Mouse (Mus musculus) neural tube, embryonic 13.5 days (tissue): ENCODE measurements around the gene Upp2. TPM values are rescaled to one million over a fixed set of nuclear protein-coding genes. Genes with fewer than 3 reads are reported as not detected.

Source experiments
- ATAC-seq: fragments of 200-750 bp; cut with Nextera tagmentation; 2 replicates; pipeline ENCODE4 v1.8.0; 2017; ENCODE audit warnings: low read depth, mild to moderate bottlenecking, moderate TSS enrichment, moderate library complexity
- H3K27ac ChIP-seq: fragments of 300-500 bp; sonication (generic); replicated peaks from 2 replicates; pipeline ENCODE4 v1.5.1; 2015; ENCODE audit warnings: moderate library complexity, mild to moderate bottlenecking, inconsistent platforms
- H3K27me3 ChIP-seq: fragments of 300-500 bp; sonication (generic); 2 replicates; pipeline ENCODE4 v1.6.1; 2015; ENCODE audit warnings: mild to moderate bottlenecking, inconsistent platforms
- H3K36me3 ChIP-seq: fragments of 300-500 bp; sonication (generic); 2 replicates; pipeline ENCODE4 v1.6.1; 2015; ENCODE audit warnings: mild to moderate bottlenecking, inconsistent platforms
- H3K4me1 ChIP-seq: fragments of 300-500 bp; sonication (generic); replicated peaks from 2 replicates; pipeline ENCODE4 v1.6.1; 2015; ENCODE audit warnings: inconsistent platforms
- H3K4me2 ChIP-seq: fragments of 300-500 bp; sonication (generic); 2 replicates; pipeline ENCODE4 v1.6.1; 2015; ENCODE audit warnings: inconsistent platforms, mild to moderate bottlenecking, moderate library complexity
- H3K4me3 ChIP-seq: fragments of 300-500 bp; sonication (generic); 2 replicates; pipeline ENCODE4 v1.5.1; 2015; ENCODE audit warnings: mild to moderate bottlenecking, inconsistent platforms
- H3K9ac ChIP-seq: fragments of 300-500 bp; sonication (generic); 2 replicates; pipeline ENCODE4 v1.6.1; 2015; ENCODE audit warnings: moderate library complexity, mild to moderate bottlenecking, inconsistent platforms
- H3K9me3 ChIP-seq: fragments of 300-500 bp; sonication (generic); 2 replicates; pipeline ENCODE4 v1.6.1; 2016; ENCODE audit warnings: inconsistent platforms
- WGBS: fragments of 180-500 bp; shearing (Covaris S2); methylation state at CpG from one replicate; pipeline ENCODE4 v1.1.7; 2015; 5-methylcytosine and 5-hydroxymethylcytosine counted together
- polyA plus RNA-seq: library from polyadenylated mRNA; unstranded; fragments of >200 nt; fragmentation: Nextera tagmentation; extraction: Ambion mirVana; gene quantifications from 2 replicates; pipeline ENCODE4 v1.2.1, GENCODE M21; 2015

The Upp2 gene
- polyA plus RNA-seq, 1 experiment from 2014 or later, result 10.5 TPM

DNA sequence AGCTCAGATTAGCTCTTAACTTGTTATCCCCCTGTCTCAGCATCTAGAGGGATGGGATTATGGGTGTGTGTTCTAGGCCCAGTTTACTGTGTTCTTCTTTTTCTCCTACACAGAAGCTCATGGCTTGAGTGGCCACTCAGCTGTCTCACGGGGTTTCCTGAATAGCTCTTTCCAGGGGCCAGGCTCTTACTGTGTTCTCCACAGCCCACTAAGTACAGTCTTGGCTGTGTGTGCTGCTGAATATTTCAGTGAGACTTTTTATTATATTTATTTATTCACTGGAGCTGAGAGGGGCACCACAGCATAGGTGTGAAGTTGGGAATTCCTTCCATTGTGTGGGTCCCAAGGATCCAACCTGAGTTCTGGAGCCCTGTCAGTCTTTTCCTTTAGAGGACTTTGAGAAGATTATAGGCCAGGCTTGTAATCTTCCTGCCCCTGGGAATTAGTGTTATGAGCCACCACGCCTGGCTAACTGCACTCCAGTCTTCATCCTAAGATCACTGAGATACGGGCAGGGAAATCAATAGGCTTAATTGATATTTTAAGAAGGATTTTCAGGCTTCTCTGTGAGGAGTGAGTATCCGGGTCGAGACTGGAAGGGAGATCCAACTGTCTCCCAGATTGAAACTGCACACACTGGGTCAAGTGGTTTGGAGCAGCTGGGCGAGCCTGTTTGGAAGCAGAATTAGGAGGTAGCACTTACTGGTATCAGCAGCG lies 96.5 kb downstream of the Upp2 start:
- no peaks in the 10 kb centered on the region for H3K4me1 ChIP-seq
- H3K4me3 ChIP-seq, result no peak overlapping the region
- H3K9me3 ChIP-seq, result no peaks in the 10 kb centered on the region
- H3K36me3 ChIP-seq, result no peaks in the 10 kb centered on the region
- no peak overlapping the region for H3K27ac ChIP-seq
- H3K4me2 ChIP-seq, result no peak overlapping the region
- H3K9ac ChIP-seq, result no peak overlapping the region
- no peak for ATAC-seq
- WGBS, result 87% methylated on average over 7 of the region's 7 CpGs
- H3K27me3 ChIP-seq, result peaks cover 3% of the 10 kb centered on the region; the same call in 1 of the 2 replicates

DNA sequence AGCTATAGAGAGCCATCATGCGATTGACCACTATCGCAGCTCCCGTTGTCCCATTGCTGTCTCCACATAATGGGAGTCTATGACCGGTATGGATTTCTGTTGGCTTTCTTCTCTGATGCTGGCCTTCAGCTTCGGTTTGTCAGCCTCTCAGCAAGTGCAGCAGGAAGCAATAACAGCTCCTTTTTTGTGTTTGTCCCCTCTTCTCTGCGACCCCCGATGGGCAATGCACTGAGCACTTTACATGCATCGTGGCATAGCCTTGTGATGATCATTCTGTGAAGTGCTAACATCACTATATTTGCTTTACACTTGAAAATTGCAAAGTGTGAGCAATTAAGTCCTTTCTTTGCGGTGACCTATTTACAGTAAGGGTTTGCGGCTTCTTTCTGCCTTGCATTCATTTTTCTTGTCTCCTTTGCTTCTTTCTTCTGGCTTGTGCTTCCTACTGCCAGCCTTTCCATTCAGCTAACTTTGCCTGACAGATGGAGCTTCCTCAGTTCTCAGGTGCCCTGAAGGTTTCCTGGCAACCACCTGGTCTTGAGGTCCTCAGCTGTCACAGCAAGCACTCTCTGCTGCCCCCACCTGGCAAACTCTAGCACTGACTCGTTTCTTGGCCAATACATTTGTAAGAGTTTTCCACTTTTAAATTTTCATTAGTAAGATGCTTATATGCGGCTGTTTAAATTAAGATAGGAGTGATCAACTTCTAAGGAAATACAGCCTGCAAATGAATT lies 98.2 kb downstream of the Upp2 start:
- no peak overlapping the region for H3K27ac ChIP-seq
- no peak overlapping the region for H3K9ac ChIP-seq
- H3K36me3 ChIP-seq, result no peaks in the 10 kb centered on the region
- peaks cover 3% of the 10 kb centered on the region; the same call in 1 of the 2 replicates for H3K27me3 ChIP-seq
- no peak for ATAC-seq
- H3K4me2 ChIP-seq, result no peak overlapping the region
- no peak overlapping the region for H3K4me3 ChIP-seq
- no peaks in the 10 kb centered on the region for H3K4me1 ChIP-seq
- H3K9me3 ChIP-seq, result no peaks in the 10 kb centered on the region
- 82% methylated on average over 12 of the region's 12 CpGs for WGBS

DNA sequence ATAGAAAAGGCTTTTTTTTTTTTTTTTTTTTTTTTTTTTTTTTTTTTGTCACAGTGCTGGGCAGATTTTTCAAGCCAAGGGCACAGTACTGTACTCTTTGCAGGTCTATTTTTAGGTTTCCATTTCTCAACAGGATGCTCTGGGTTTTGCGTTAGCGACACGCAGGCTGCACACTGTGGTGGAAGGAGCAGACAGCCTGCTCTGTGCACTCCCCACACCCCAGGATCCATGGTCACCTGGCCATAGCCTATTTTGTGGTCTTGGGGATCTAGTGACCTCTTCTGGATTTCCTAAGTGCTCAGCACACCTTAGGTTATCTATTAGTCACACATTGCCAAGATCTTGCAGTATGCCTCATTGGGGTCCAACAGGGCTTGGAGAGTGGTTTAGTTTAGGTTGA lies 100.2 kb downstream of the Upp2 start:
- Histone ChIP-seq H3K27me3 (peaks cover 3% of the 10 kb centered on the region; the same call in 1 of the 2 replicates), H3K36me3 (no peaks in the 10 kb centered on the region), H3K4me2 (no peak overlapping the region), H3K4me1 (no peaks in the 10 kb centered on the region), H3K9ac (no peak overlapping the region), H3K27ac (no peak overlapping the region), H3K9me3 (0 out of 2 replicates have a peak, but pooled peaks cover 8% of the 10 kb centered on the region), H3K4me3 (no peak overlapping the region)
- WGBS, result 94% methylated on average over 3 of the region's 3 CpGs
- no peak for ATAC-seq

DNA sequence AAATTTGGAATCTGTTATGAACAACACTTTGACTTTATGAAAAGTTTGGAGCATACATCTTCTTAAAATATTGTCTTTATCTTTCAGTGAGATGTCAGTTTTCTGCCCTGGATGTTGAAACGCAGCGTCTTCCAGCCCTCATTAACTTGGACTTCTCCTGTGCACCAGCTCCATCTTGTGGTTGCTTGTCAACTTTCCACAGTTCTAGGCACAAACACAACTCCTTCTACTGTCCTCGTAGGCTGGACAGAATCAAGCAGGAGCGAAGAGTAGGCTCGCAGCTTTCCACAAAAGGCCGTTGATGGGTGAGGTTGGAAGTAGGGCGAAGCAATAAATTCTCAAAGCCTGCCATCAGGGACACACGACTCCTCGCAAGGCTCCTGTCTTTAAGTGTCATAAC lies 100.9 kb downstream of the Upp2 start:
- Histone ChIP-seq H3K4me1 (no peaks in the 10 kb centered on the region), H3K4me2 (no peak overlapping the region), H3K9me3 (0 out of 2 replicates have a peak, but pooled peaks cover 8% of the 10 kb centered on the region), H3K9ac (no peak overlapping the region), H3K36me3 (no peaks in the 10 kb centered on the region), H3K4me3 (no peak overlapping the region), H3K27me3 (peaks cover 3% of the 10 kb centered on the region; the same call in 1 of the 2 replicates), H3K27ac (no peak overlapping the region)
- 32% methylated on average over 9 of the region's 9 CpGs for WGBS
- ATAC-seq, result peak; percentile 66; the same call in 1 of the 2 replicates

DNA sequence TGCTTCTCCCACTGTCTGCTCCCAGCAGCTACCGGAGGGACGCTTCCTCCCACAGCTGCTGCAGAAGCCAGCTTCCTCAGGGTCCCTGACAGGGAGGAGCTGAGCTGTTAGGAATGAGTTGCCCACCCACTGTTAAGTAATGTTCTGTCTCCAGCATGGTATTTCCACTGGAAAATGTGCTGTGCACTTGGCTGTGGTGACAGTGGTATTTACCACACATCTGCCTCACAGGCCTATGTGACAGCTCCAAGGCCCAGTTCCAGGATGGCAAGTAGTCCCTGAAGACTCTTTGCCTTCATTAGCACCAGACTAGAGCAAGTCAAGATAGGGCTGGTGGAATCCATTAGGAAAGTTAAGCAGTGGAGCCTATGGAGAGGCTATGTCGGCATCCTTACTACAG lies 102.0 kb downstream of the Upp2 start:
- Histone ChIP-seq H3K9ac (no peak overlapping the region), H3K27ac (no peak overlapping the region), H3K4me2 (no peak overlapping the region), H3K4me1 (no peaks in the 10 kb centered on the region), H3K4me3 (no peak overlapping the region), H3K27me3 (peaks cover 3% of the 10 kb centered on the region; the same call in 1 of the 2 replicates), H3K9me3 (peaks cover 17% of the 10 kb centered on the region; the same call in 1 of the 2 replicates), H3K36me3 (no peaks in the 10 kb centered on the region)
- ATAC-seq, result peak; percentile 33; the same call in 1 of the 2 replicates
- WGBS, result 68% methylated on average over 3 of the region's 3 CpGs

DNA sequence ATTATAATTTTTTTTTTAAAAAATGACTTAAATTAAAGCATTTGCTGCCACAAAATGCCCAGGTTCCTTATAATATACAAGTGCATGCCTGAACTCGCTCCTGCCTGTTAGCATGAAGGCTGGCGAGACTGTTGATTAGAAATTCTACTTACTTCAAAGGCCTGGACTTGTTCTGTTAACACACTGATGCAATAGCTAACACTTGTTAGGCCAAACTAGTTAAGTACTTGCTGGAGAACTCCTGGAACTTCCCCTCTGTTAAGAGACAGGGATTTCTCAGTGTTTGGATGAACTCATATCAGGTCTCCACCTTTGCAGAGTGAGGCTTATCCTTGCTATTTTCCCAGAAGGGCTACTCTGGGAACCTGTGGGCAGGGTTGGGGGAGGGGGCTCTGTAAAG lies 105.4 kb downstream of the Upp2 start:
- WGBS, result 93% methylated on average over 2 of the region's 2 CpGs
- H3K4me2 ChIP-seq, result no peak overlapping the region
- H3K9ac ChIP-seq, result no peak overlapping the region
- H3K9me3 ChIP-seq, result peaks cover 19% of the 10 kb centered on the region; the same call in 1 of the 2 replicates
- ATAC-seq, result no peak
- no peaks in the 10 kb centered on the region for H3K4me1 ChIP-seq
- H3K27me3 ChIP-seq, result 0 out of 2 replicates have a peak, but pooled peaks cover under 1% of the 10 kb centered on the region
- H3K36me3 ChIP-seq, result no peaks in the 10 kb centered on the region
- no peak overlapping the region for H3K27ac ChIP-seq
- H3K4me3 ChIP-seq, result no peak overlapping the region

DNA sequence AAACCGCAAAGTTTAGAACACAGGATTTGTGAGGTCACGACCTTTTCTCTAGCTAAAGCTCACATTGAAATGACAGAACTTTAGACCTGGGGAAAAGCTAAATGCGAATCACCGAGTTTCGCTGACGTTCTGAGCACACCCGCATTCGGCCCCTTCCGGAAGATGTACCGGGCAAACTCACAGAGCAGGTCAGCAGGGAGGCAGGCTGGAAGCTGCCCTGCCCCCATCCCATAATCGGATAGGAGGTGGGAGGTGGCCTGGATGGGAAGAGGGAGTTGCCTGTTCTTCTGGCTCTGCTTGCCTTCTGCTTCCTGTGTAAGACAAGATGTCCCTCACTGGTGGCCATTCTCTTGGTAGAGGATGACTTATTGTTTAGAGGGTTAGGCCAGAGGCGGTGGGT lies 112.9 kb downstream of the Upp2 start:
- Histone ChIP-seq H3K4me3 (no peak overlapping the region), H3K36me3 (no peaks in the 10 kb centered on the region), H3K9me3 (no peaks in the 10 kb centered on the region), H3K9ac (no peak overlapping the region), H3K27ac (no peak overlapping the region), H3K4me2 (no peak overlapping the region), H3K27me3 (no peaks in the 10 kb centered on the region), H3K4me1 (no peaks in the 10 kb centered on the region)
- ATAC-seq, result no peak
- WGBS, result 88% methylated on average over 12 of the region's 12 CpGs

DNA sequence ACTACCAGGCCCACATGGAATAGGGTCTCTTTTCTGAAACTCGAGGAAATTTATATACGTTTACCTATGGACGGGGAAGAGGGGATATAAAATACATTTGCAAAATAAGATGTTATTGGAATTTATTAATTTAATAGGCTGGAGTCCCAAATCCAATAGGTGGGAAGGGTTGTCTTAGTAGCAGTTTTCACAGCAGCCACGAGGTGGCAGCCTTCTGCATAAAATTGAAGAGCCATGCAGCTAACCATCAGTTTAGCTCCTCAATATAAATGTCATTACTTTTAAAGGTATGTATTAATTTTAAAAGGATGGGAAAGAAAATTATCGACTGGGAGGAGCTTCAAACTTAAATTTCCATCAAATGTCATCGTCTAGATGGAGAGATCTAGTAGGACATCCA lies 113.7 kb downstream of the Upp2 start:
- no peak overlapping the region for H3K4me2 ChIP-seq
- H3K9me3 ChIP-seq, result no peaks in the 10 kb centered on the region
- H3K27ac ChIP-seq, result no peak overlapping the region
- WGBS, result 42% methylated on average over 6 of the region's 6 CpGs
- H3K4me3 ChIP-seq, result no peak overlapping the region
- no peak for ATAC-seq
- no peaks in the 10 kb centered on the region for H3K4me1 ChIP-seq
- H3K9ac ChIP-seq, result no peak overlapping the region
- H3K36me3 ChIP-seq, result no peaks in the 10 kb centered on the region
- H3K27me3 ChIP-seq, result no peaks in the 10 kb centered on the region

DNA sequence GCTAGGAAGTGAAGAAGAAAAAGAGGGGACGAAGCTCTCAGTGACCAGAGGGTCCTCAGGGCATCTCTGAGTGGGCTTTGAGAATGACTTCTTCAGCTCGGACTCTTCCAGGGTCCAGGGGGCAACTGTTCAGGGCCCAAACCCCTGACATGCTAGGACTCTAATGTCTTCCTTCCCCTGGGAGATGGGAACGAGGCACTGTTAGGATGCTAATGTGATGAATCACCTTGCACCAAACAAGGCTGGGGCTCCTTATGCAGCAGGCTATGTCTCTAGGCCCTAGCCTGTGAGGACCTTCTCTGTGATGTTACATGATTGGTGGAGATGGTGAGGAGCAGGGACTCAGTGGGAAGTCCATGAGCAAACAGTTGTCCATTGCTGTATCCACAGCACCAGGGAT lies 114.3 kb downstream of the Upp2 start:
- 59% methylated on average over 3 of the region's 3 CpGs for WGBS
- Histone ChIP-seq H3K27me3 (no peaks in the 10 kb centered on the region), H3K4me3 (no peak overlapping the region), H3K9me3 (no peaks in the 10 kb centered on the region), H3K4me2 (no peak overlapping the region), H3K27ac (no peak overlapping the region), H3K4me1 (no peaks in the 10 kb centered on the region), H3K36me3 (no peaks in the 10 kb centered on the region), H3K9ac (no peak overlapping the region)
- ATAC-seq, result no peak

DNA sequence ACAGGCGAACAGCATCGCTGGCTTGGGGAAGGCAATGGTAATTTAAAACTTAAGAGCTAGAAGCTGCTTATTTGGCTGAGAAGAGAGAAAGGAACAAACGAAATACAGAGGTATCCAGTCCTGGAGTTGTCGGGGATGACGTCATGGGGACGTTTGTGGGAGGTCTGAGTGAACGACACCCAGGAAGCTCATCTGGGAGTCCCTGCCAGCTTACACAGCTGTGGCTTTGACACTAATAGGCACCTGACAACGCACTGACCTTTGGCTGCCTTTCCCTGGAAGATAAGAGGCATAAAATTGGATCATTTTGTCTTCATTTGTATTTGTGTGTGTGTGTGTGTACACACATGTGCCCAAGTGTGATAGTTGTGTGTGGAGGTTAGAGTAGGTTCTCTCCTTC lies 130.4 kb downstream of the Upp2 start:
- Histone ChIP-seq H3K9ac (no peak overlapping the region), H3K4me1 (no peaks in the 10 kb centered on the region), H3K27me3 (no peaks in the 10 kb centered on the region), H3K9me3 (no peaks in the 10 kb centered on the region), H3K27ac (no peak overlapping the region), H3K36me3 (no peaks in the 10 kb centered on the region), H3K4me3 (no peak overlapping the region), H3K4me2 (no peak overlapping the region)
- ATAC-seq, result no peak
- WGBS, result 84% methylated on average over 8 of the region's 8 CpGs

DNA sequence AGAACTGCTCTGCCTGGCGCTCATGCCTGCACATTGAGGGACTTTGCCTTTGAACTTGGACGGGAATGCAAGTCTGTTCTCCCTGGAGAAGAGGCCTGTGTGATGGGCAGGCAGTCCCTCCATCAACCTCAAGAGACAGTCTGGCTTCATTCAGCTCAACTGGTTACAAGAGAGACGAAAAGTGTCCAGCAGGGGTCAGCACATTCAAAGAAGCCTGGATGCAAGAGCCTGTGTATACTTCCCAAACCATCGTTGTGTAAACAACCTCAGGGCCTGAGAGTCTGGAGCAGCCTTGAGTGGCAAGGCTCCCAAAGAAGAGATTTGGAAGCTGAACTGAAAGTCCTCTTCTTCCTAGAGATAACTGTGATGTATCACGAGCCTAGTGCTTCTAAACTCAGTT lies 132.8 kb downstream of the Upp2 start:
- 36% methylated on average over 5 of the region's 5 CpGs for WGBS
- H3K36me3 ChIP-seq, result no peaks in the 10 kb centered on the region
- H3K27ac ChIP-seq, result no peak overlapping the region
- H3K4me2 ChIP-seq, result no peak overlapping the region
- H3K9ac ChIP-seq, result no peak overlapping the region
- H3K4me1 ChIP-seq, result no peaks in the 10 kb centered on the region
- H3K27me3 ChIP-seq, result no peaks in the 10 kb centered on the region
- H3K4me3 ChIP-seq, result no peak overlapping the region
- H3K9me3 ChIP-seq, result no peaks in the 10 kb centered on the region
- ATAC-seq, result peak; percentile 71

DNA sequence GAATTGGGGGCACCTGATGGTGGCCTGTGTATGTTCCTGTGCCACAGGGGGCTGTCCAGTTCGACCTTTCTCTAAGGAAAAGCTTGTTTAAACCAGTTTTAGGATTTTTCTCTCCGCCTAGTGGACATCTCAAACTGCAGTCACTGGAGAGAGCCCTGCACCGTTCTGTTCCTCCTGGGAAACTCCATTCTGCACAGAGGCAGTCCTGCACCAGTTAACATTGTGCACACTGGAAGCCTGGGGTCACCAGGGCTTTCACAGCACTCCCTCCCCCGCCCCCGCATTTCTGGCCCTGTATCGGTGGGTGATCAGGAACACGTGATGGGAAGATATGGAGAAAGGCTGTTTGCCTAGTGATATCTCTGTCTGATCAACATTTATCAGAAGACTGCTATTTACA lies 133.3 kb downstream of the Upp2 start:
- Histone ChIP-seq H3K4me3 (no peak overlapping the region), H3K4me1 (no peaks in the 10 kb centered on the region), H3K9me3 (no peaks in the 10 kb centered on the region), H3K27me3 (no peaks in the 10 kb centered on the region), H3K36me3 (no peaks in the 10 kb centered on the region), H3K9ac (no peak overlapping the region), H3K27ac (no peak overlapping the region), H3K4me2 (no peak overlapping the region)
- 75% methylated on average over 7 of the region's 7 CpGs for WGBS
- no peak for ATAC-seq
